Mouse (Mus musculus): ENCODE data around the gene Rgs8. TPM values are rescaled to one million over a fixed set of nuclear protein-coding genes. Genes with fewer than 3 reads are reported as not detected.

Gene Rgs8
- total RNA-seq, 2 experiments from 2014 or later, result 70.7 to 73.5 TPM

DNA sequence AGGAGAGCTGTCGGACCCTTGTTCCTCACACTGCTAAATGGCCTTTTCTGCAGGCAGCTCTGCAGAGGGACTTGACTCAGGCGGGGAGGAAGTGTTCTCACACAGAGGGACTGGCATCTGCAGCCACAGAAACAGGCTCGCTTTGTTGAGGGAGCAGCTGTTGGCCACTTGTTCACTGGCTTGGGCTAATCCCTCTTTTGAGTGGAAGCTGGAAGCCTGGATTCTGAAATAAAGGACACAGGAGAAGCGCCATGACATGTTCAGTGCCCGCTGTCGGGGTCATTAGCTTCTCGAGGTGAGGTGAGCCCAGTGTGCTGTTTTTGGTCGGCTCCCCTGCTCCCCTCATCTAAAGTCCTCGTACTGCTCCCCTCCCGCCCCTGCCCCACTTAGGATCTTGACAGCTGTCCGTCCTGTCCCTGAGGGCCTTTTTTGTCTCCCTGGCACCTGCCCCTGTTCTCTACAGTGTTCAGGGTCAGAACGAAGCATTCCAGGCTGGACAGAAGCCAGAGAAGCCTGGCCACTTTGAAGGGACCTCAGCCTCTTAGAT is 50.7 kb downstream of the Rgs8 start:
- DNase-seq (ENCODE audit: low spot score in 2 of 2), result peak; percentile 35 to 54

DNA sequence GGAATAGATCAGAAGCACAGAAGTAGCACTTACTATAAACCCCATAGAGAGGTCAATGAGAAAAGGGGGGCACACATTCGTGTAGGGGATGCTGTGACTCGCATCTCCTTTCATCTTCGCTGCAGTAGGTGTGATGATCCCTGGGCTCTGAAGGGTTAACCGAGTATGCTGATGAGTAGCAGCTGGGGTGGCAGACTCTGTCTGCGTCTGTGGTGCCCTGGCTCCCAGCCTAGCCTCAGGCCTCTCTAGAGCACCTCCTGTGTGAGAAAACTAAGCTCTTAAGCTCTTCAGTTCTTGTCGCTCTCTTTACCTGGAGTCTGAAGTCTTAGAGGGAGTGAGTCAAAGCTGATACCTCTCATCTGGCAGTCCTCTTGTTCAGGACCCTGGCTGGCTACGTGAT is 51.3 kb downstream of the Rgs8 start:
- DNase-seq (ENCODE audit: low spot score in 2 of 2), result no peak

DNA sequence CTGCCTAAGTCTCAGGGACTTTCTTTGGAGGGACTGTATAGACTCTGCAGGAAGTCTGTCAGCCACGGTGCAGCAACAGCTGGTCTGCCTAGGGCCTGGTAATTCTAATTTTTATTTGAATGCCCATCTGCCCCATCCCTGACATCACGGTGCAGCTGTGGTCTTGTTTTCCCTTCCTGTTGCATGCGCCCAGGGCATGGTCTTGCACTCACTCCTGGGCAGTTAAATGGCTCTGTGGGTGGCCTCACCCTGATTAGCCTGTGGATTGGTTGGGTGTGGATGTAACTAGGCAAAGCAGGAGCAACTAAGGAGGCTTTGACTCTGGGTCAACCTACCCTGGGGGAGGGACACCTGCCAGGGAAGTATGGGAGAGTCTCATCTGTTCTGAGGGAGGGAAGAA is 52.2 kb downstream of the Rgs8 start:
- no peak for DNase-seq (ENCODE audit: low spot score in 2 of 2)

DNA sequence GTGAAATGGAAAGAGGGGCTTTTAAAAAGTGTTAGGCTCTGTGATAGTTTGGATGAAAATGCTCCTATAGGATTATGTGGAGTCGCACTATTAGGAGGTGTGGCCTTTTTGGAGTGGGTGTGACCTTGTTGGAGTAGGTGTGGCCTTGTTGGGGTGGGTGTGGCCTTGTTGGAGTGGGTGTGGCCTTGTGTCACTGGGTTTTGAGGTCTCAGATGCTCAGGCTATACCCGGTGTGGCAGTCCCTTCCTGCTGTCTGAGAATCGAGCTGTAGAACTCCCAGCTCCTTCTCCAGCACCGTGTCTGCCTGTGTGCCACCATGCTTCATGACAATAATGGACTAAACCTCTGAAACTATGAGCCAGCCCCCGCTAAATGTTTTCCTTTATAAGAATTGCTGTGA is 55.8 kb downstream of the Rgs8 start:
- no peak for DNase-seq (ENCODE audit: low spot score in 2 of 2)

DNA sequence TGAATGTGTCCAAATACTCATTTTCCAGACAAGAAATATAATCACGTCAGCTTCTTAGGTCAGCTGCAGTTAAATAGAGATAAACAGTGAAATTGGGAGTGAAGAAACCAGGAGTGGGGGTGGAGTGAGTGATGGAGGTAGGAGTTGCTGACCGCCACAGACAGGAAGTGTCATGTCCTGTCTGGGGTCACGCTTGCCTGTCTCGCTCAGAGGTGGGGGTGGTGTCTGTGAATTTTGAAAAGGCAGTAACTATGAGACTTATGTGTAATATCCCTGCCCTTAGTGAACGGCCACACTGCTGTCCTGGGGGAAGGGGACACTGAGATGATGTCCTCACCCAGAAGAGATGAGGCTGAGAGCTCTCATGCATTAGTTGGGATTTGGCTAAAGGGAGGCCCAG is 56.6 kb downstream of the Rgs8 start:
- DNase-seq (ENCODE audit: low spot score in 2 of 2), result no peak

DNA sequence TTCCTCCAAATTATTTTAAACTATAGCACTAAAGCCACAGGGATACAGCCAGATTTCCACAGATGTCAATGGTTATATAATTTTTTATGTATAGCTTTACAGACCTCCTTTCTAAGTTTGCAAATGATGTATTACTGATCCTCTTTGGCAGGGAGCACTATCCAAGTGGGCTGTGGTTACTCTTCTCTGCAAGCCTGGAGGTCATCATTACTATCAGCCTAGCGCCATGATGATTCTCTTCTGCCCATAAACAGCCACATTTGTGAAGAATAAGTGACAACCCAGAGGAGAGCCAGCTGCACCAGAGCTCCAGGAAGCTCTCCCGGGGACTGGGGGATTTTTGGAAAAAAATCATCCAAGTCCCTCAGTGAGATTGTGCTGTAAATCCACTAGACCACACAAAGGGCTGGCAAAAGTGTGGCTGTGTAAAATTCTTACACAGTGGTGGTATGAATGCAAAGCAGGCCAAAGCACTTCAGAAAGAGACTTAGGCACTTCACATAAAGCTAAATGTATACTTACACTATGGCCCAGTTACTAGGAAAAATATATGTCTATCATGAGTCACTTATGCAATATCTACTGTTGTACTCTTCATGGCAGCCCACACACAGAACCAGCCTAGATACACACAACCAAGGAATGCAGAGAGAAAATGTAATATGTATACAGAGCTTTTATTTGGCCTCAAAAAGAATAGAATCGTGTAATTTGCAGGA is 58.9 kb downstream of the Rgs8 start:
- no peak for DNase-seq (ENCODE audit: low spot score in 2 of 2)

DNA sequence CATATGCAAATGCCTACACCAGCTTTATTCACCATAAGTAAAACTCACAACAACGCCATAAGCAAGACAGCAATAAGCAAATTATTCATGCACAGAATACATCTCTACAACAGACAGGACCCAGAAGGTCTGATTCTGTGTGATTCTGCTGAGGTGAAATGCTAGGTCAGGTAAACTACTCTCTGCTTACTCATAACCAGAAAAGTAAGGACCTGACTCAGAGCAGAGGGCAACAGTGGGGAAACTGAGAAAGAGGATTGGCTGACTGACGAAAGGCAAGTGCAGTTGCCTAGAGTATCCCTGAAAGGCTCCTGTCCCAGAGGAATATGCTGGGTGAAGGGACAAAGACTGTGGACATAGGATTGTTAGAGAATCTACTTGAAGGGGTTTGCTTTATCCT is 59.8 kb downstream of the Rgs8 start:
- DNase-seq (ENCODE audit: low spot score in 2 of 2), result no peak

DNA sequence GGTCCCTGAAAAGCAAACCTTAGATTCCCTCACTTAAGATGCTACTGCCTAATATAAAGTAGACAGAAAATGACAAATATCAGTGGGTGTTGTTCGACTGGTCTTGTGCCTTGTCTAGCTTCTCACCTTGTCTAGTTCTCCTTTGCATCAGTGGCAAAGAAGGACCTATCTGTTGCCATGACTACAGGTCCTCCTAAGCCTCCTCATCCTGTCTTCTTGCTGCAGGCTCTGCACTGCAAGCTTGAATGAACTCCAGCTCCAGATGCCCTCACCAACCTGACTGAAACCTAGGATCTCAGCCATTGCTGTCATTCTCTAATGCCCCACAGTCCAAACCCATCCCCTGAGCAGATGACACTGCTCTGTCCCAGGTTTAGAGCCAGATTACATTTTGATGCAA is 65.2 kb downstream of the Rgs8 start:
- no peak for DNase-seq (ENCODE audit: low spot score in 2 of 2)

DNA sequence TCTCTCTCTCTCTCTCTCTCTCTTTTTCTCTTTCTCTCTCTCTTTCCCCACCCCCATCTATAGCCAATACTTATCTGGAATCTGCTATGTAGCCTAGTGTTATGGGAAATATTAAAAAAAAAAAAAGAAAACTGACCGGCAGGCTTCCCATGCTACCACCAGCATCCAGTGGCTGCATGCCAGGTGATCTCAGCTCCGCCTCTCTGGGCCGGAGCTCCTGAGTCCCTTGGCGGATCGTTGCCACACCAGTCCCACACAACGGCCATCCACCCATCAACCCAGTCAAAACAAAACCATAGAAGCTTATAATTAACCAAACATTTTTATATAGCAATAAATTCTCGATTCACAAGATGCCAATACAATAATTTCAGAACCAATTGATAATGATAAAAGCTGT is 68.1 kb downstream of the Rgs8 start:
- no peak for DNase-seq (ENCODE audit: low spot score in 2 of 2)

DNA sequence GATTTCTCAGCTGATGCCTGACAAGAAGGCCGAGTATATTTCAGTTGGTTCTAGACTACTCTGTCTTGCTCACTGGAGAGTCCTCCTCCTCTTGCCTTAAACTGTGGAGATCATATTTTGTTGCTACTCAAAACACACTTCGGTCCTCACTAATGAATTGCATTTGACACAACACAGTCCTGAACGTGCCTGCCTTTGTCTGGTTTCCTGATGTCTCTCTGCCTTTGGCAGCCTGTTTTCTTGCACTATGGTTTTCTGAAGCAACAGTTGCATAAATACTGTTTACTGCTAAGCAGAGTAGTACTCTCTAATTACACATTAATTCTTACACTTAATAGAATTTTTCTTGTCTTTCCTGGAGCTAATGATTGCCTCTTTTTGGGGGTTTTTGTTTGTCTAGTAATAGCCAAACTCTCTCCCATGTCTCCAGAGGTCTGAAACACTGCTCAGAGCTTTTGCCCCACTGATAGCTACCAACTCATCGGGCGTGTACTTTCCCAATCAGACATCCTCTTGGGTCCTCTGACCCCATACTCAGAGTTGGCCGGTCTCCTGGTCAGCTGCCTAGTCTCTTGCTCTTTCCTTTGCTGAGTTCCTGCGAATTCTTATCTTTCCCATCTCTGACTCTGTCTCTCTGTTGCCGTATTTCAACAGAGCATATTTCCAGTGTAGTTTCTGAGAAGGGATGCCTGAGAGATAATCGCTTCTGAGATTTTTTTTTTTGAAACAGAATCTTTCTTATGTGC is 68.9 kb downstream of the Rgs8 start:
- DNase-seq (ENCODE audit: low spot score in 2 of 2), result no peak

DNA sequence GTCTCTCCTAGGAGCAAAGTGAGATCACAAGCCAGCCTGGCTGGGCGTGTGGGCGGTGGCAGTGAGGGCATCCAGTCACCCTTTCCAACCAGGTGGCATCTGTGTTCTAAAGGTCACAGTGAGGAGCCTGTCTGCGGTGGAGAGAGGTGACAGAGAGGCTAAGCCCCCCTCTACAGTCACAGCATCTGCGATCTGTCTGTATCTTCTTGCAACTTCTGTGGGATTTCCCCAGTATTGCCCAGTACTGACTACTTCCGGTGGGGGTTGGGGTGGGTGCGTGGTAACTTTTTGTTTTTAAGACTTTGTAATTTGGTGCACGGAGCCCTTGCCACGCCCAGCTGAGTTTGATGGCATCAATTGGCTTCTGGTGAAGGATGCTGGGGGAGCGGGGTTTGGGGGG is 70.6 kb downstream of the Rgs8 start:
- no peak for DNase-seq (ENCODE audit: low spot score in 2 of 2)

DNA sequence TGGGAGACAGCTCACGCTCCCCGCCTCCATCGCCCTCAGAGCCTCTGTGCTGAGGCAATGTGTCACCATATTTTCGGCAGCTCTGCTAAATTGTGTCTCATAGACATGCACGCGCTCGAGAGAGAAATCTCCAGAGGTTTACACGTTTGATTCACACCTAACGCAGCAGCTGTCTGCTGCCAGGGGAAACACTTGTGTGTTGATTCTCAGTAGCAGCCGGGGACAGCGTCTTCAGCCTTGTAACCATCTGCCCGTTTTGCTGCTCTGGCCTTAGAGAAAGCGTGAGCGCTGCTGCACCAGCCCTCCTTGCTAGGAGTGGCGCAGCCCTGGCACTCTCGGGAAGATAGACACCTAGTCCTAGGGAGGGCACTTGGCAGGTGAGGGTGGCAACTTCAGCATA is 73.8 kb downstream of the Rgs8 start:
- DNase-seq (ENCODE audit: low spot score in 2 of 2), result no peak

DNA sequence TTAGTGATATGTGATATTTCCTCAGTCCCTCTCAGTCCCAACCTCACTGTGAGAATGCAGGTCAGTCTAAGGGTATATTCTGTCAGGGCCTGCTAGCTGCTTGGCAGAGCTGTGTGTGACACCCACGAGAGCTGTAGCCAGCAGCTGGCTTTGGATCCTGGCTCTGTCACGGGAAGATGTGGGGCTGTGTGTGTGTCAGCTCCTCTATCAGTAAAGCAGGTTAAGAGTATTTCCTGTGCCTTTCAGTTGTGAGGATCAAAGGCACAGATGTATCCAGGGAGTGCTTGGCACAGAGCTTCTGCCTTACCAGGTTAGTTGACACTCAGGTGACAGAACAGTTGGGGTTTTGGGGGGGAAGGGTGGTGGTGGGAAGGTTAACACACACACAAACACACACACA is 77.0 kb downstream of the Rgs8 start:
- no peak for DNase-seq (ENCODE audit: low spot score in 2 of 2)

DNA sequence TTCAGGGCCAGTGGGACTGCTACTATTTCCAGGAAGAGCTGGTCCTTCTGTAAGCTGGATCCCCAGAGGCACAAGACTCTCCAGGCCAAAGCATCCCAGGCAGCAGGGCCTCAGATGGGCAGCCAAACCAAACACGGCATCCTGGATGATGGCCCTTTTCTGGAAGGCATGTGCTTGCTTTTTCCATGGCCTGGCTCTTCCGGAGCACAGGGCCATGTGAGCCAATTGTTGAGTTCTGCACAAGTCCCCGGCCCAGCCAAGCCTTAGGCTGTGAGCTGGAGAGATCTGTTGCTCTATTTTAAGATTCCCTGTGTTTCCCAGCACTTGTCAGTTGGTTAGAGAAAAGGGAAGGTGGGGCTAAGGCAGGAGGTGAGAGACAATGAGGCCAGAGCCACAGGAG is 77.8 kb downstream of the Rgs8 start:
- no peak for DNase-seq (ENCODE audit: low spot score in 2 of 2)

DNA sequence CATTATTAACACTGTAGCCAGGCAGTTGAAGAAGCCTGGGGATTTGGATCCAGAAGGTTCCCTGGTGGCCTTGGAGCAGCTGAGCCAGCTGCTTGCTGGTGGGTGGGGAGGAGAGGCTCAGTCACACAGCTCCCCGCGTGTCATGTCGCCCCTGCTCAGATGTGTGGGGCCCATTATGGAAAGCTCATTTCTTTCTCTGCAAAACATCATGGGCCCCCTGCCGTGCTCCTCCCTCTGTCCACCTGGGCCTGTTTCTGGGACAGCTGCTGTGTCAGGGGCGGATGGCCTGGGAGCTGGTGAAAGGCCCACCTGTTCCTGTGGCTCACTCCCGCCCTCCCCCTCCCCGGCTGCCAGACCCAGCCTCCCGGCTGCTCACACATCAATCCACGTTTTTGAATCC is 80.4 kb downstream of the Rgs8 start:
- no peak for DNase-seq (ENCODE audit: low spot score in 2 of 2)

DNA sequence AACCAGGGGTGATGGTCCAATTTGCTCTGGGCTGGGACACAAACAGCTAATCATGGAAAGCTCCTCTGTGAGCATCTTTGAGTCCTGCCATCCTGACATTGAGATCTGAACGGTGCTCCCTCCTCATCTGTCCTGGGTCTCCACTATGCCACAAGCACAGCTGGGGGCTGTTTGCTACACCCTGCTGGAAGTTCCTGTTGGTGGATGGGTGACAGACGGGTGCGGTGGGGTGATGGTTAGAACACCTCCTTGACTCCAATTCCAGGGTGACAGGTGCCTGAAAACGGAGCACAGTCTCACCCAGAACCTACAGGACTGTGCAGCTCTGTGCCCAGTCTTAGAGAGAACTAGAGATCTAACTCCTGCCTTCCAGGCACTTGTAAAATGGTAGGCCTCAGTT is 82.0 kb downstream of the Rgs8 start:
- no peak for DNase-seq (ENCODE audit: low spot score in 2 of 2)

DNA sequence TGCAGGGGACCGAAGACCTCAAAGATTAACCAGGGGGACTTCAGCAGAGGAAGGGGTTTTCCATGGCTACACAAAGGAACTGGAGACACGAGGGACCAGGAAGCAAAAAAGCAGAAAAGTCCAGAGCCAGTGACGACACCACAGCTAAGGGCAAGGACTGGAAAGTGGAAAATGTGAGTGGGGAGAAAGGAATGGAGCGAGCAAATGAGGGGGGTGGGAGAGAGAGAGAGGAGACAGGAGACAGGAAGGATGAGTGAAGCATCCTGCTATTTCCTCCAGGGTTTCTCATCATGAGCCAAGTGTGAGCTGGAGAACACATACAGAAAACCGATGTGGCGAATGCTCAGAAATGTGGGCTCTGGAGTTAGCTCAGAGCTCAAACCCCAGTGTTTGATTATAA is 83.3 kb downstream of the Rgs8 start:
- DNase-seq (ENCODE audit: low spot score in 2 of 2), result no peak

DNA sequence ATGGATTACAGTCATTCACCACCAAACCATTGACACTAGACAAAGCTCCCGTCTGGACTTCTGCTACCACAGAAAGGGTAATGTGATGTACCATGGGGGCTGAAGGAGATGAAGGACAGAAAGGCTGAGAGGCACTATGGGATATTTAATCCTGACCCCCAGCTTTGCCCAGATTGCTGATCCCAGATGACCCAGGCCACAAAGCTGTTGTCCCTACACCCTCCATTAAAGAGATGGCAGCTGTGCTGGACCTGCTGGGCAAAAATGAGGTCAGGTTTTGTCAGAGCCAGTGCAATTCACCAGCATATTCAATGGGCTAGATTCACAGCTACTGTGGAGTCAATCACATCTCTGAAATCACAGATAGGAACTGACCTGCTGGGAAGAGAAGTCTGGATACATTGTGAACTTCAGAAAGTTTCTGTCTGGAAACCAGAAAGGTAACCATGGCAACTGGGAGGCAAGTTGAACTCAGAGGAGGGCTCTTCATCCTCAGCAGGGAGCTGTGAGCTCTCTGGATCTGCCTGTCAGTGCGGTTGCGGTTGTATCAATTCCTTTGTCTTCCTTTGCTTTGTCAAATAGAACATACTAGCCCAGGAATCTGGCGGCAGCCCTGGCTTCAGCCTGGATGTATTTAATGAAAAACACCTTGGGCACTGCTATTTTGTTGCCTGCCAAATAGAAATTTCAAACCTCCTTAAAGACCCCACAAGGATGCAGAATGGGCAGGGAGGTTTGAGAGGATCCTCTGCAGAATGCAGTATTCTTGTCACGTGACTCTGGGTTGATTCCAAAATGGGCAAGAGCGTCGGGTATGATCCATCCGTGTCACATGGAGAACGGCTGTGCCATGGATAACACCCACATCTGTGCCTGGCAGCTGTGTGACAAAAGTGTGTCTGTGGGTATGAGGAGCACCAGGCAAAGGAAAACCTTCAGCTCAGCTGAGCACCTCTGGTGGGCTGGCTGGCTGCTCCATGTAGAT is 84.6 kb downstream of the Rgs8 start:
- no peak for DNase-seq (ENCODE audit: low spot score in 2 of 2)

DNA sequence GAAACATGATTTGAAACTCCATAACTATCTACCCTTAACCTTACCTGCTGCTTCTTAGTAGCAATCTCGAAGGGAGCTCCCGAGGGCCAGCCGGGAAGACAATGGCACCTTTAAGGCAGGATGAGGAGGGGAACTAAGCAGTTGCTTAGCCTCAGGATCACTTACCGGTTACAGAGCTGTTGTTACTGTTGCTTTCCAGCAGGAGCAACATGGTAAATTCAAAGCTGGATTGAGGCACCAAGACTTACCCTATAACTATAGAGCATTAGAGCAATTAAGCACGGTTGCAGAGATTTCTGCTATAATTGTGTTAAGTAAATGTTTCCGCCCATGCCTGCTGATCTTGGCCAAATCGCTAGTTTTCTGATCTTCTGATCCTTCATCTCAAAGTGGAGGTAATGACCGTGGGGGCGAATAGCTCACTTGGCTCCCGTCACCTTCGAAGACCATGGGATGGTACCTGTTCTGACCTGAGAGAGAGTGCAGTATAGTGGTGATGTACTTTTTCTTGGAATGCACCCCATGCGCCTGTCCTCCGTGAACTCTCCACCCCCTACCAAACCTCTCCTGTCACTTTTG is 86.7 kb downstream of the Rgs8 start:
- no peak for DNase-seq (ENCODE audit: low spot score in 2 of 2)

DNA sequence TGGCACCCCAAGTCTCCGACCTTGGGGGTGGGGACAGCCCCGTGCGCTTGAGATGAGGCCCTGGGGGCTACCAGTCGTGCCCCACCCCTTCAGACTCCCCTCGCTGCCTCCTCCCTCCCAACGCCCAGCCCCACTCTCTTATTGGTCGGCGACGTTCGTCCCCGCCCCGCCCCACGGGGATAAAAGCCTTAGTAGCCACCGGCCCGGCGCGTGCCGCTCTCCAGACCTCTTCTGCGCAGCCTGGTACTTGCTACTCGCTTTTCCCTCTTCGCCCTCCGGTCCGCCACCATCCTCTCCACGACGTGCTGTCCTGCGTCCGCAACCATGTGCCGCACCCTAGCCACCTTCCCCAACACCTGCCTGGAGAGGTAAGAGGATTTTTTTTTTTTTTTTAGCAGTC is 87.3 kb downstream of the Rgs8 start, which contains the start of gene Rgs16:
TSS of gene Rgs16 (plus strand) at position 205 of the 400 bp plus-strand sequence.
- peak in 1 of 2 experiments; percentile 58 for DNase-seq (ENCODE audit: low spot score in 2 of 2)

DNA sequence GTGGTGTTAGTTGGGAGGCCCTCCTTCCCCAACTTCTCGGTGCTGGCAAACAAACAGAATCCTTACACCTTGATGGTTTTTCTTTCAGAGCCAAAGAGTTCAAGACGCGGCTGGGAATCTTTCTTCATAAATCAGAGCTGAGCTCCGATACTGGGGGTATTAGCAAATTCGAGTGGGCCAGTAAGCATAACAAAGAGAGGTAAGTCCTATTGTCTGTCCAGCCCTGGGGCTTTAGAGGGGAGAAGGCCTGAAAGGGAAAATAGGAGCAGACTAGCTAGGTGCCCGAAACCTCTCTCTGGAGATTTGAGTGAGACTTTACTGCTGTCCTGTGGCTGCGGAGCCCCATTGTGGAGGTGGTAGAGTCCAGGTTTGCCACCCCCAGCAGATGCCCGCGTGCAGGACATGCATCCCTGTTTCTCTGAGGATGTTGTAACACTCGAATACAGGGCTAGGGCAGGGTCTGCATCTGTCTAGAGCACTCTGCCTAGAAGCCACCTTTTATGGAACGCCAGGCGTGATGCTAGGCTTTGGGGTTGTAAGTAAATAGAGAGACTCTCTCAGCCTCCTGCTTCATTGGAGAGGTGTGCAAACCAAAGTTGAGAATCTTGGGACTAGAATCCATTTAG is 88.1 kb downstream of the Rgs8 start:
- DNase-seq (ENCODE audit: low spot score in 2 of 2), result no peak
